ENCODE assay signal across 22 mouse cellular contexts in the genomic region with DNA sequence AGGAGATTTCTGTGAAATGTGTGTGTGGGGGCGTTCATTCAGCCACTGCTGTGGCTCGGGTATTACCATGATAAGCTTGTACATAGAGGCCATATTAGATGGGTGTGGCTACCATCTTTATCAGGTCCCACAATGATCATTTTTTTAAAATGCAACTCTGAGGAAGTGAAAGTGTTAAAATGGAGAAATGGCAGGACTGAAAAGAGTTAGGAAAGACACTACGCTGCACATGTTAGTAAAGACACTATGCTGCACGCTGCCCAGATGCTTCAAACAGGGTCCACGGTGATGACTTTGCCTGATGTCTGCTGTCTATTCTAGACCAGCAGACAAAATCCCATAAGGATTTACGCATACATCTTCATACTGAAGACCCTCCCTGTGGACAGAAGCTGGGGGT.
A peak's percentile ranks its signal among the peaks of the same experiment; 100 is the strongest.
DNase-seq lines count a peak whose midpoint lies in the region; ATAC-seq lines count a peak whose summit lies in the region.
"Had no signal": no experiment of that assay in that cellular context is flagged by ENCODE, and none has a peak within 500 bp of the region (broad histone marks: within the 10 kb centered on the region; RNA-seq: fewer than 3 reads in every experiment).

No protein-coding gene starts in this region.

- ATAC-seq in common myeloid progenitor, adult 5-6 weeks (replicated peaks; ENCODE audit: low read depth, poor library complexity, severe bottlenecking) = peak; percentile 29; the same call in 1 of the 2 replicates
- peak; percentile 87 for ATAC-seq in granulocyte monocyte progenitor cell, adult 5-6 weeks (replicated peaks; ENCODE audit: poor library complexity, severe bottlenecking)
- ATAC-seq in megakaryocyte, adult 5-6 weeks (ENCODE audit: poor library complexity, severe bottlenecking) = peak; percentile 83
- ATAC-seq in megakaryocyte progenitor cell, adult 5-6 weeks (replicated peaks; ENCODE audit: poor library complexity) = peak; percentile 71
- ATAC-seq in midbrain, embryonic 15.5 days (replicated peaks) = no peak
- ATAC-seq: activated CD4-positive, CD25-positive, alpha-beta regulatory T cell, adult 4 months; CD4-positive, CD25-positive, alpha-beta regulatory T cell, adult 4 months; Patski had no signal

- 94% methylated on average over 6 of the region's 6 CpGs for WGBS in midbrain, embryonic 15.5 days

- 0 out of 2 replicates have a peak, but pooled peaks cover 2% of the 10 kb centered on the region for H3K27me3 ChIP-seq in midbrain, embryonic 15.5 days (replicated peaks)
- H3K27me3 ChIP-seq: CH12.LX, Patski had no signal

- H3K4me2 ChIP-seq in midbrain, embryonic 15.5 days = no peak overlapping the region

- no peak overlapping the region for H3K27ac ChIP-seq in midbrain, embryonic 15.5 days

- DNase-seq in ovary, postnatal 36 days (ENCODE audit: low spot score) = no peak
- DNase-seq in gastrocnemius, postnatal 36 days = no peak
- no peak for DNase-seq in ovary, postnatal 10 days (ENCODE audit: low spot score)
- DNase-seq: adrenal gland, adult 2 months; adrenal gland, adult 8-10 months; adrenal gland, postnatal 10 days; adrenal gland, postnatal 14 days; adrenal gland, postnatal 25 days; adrenal gland, postnatal 36 days; B cell, adult 2 months; cerebellum, adult 11 months; cerebellum, adult 11-12 months had no signal

- intact Hi-C loops in gastrocnemius, postnatal 36 days (cut with DNase I) = no loop called here

- H3K9me3 ChIP-seq in midbrain, embryonic 15.5 days = no peaks in the 10 kb centered on the region

- peaks cover 4% of the 10 kb centered on the region; the same call in 1 of the 2 replicates for H3K4me1 ChIP-seq in midbrain, embryonic 15.5 days

- no peak overlapping the region for H3K9ac ChIP-seq in midbrain, embryonic 15.5 days

- H3K36me3 ChIP-seq in midbrain, embryonic 15.5 days (replicated peaks) = no peaks in the 10 kb centered on the region
- H3K36me3 ChIP-seq: G1E had no signal

- H3K4me3 ChIP-seq in midbrain, embryonic 15.5 days = no peak overlapping the region
